Mouse (Mus musculus): ENCODE measurements around the gene Dpp9. TPM values are rescaled to one million over a fixed set of nuclear protein-coding genes. Genes with fewer than 3 reads are reported as not detected.

The Dpp9 gene
- total RNA-seq, 2 experiments from 2014 or later, result 70.7 to 74.1 TPM

DNA sequence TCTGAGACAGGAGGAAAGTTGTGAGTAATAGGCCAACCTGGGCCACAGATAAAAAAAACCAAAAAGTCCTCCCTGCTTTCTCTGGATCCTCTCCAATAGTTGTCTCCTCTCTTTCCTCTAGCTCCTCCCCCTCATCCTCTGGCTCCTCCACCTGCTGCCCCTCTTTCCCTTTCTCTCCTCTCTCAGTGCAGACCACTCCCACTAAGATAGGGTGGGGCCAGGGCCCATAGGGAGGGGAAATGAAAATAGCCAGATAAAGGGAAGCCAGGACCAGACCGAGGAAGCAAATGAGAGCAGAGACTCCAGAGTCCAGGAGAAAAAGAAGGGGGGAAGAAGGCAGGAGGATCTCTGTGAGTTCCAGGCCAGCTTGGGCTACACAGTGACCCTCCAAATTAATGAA is 6.2 kb upstream of the Dpp9 start:
- intact Hi-C loops (cut with DNase I), result no loop called here
- no peak for TF ChIP-seq CTCF (IDR thresholded peaks at IDR 0.05)
- no peak overlapping the region for H3K27ac ChIP-seq
- H3K4me3 ChIP-seq, result no peak overlapping the region
- DNase-seq (ENCODE audit: extremely low spot score in 1 of 2, low spot score in 2 of 2), result no peak

- intact Hi-C loops (cut with DNase I), result no loop called here
- DNase-seq (ENCODE audit: extremely low spot score in 1 of 2, low spot score in 2 of 2), result no peak
- no peak for TF ChIP-seq CTCF (IDR thresholded peaks at IDR 0.05)
- no peak overlapping the region for H3K4me3 ChIP-seq
- no peak overlapping the region for H3K27ac ChIP-seq
Measured at GRCm38 (mm10) chr17:56219805-56220204, 1.1 kb upstream of the Dpp9 start.

DNA sequence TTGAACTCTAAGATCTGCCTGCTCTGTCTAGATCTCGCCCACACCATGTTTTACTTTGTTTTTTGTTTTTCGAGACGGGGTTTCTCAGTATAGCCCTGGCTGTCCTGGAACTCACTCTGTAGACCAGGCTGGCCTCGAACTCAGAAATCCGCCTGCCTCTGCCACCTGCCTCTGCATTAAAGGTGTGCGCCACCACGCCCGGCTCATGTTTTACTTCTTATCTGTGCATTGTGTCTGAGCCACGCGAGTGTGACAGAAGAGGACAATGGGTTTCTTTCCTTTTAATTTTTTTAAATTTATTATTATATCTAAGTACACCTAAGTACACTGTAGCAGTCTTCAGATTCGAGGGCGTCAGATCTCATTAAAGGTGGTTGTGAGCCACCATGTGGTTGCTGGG is 546 bp upstream of the Dpp9 start:
- no peak for TF ChIP-seq CTCF (IDR thresholded peaks at IDR 0.05)
- Histone ChIP-seq H3K27ac (peak overlapping the region; percentile 90), H3K4me3 (peak overlapping the region; percentile 92)
- intact Hi-C loops (cut with DNase I), result no loop called here
- no peak for DNase-seq (ENCODE audit: extremely low spot score in 1 of 2, low spot score in 2 of 2)

DNA sequence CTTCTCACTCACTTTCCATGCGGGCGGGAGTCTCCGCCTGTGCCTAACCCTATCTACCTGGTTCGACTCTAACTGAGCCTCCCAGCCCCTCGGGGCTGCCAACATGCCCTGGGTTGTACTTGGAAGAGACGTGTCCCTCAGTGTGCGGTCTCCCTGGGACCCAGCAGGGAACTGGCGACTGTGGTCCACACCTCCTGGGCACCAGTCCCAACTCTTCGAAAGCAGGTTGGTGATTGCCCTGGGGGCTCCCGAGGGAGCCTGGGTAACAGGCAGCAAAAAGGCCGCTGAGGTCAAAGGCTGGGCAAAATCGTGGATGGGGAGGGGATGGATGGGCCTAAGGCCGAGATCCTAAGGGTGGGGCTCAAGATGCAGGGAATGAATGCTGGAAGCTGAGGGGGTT is 1.0 kb downstream of the Dpp9 start:
- no peak for TF ChIP-seq CTCF (IDR thresholded peaks at IDR 0.05)
- DNase-seq (ENCODE audit: extremely low spot score in 1 of 2, low spot score in 2 of 2), result no peak
- peak overlapping the region; percentile 91 for H3K27ac ChIP-seq
- peak overlapping the region; percentile 92 for H3K4me3 ChIP-seq
- intact Hi-C loops (cut with DNase I), result loop anchor here (1.0 kb wide), 2 partner anchors 34 to 39 kb away; partner anchors contain the start of gene Fem1a

DNA sequence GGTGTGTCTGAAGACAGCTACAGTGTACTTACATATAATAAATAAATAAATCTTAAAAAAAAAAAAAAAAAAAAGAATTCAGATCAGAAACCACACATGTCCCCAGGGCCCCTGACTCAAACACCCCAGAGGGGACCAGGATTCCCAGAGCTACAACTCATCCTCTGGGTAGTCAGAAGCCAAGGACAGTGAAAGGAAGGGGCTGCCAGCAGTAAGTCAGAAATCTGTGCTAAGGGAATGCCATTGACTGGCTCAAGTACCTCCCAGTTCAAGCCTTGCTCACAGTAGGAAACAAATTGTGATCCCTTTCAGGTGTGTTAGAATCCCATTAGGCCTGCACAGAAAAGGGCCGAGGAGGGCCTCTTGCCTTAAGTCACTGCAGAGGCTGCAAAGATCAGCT is 4.5 kb downstream of the Dpp9 start:
- no peak overlapping the region for H3K4me3 ChIP-seq
- intact Hi-C loops (cut with DNase I), result no loop called here

GRCm38 (mm10) chr17:56212676-56213075 is 6.0 kb downstream of the Dpp9 start:
- no peak overlapping the region for H3K27ac ChIP-seq
- H3K4me3 ChIP-seq, result no peak overlapping the region
- TF ChIP-seq CTCF (IDR thresholded peaks at IDR 0.05), result no peak
- intact Hi-C loops (cut with DNase I), result no loop called here
- no peak for DNase-seq (ENCODE audit: extremely low spot score in 1 of 2, low spot score in 2 of 2)

More for the DNA sequence above, 4.5 kb downstream of the Dpp9 start:
- DNase-seq (ENCODE audit: extremely low spot score in 1 of 2, low spot score in 2 of 2), result no peak
- TF ChIP-seq CTCF (IDR thresholded peaks at IDR 0.05), result no peak
- no peak overlapping the region for H3K27ac ChIP-seq

- Histone ChIP-seq H3K27ac (no peak overlapping the region; the same call in 1 of the 2 replicates), H3K4me3 (no peak overlapping the region)
- intact Hi-C loops (cut with DNase I), result no loop called here
- no peak for DNase-seq (ENCODE audit: extremely low spot score in 1 of 2, low spot score in 2 of 2)
- no peak for TF ChIP-seq CTCF (IDR thresholded peaks at IDR 0.05)
Measured at GRCm38 (mm10) chr17:56211090-56211489, 7.6 kb downstream of the Dpp9 start.

GRCm38 (mm10) chr17:56208821-56209220 is 9.9 kb downstream of the Dpp9 start:
- no peak for DNase-seq (ENCODE audit: extremely low spot score in 1 of 2, low spot score in 2 of 2)
- no peak overlapping the region for H3K4me3 ChIP-seq
- H3K27ac ChIP-seq, result no peak overlapping the region
- TF ChIP-seq CTCF (IDR thresholded peaks at IDR 0.05), result no peak
- intact Hi-C loops (cut with DNase I), result loop anchor here (2.0 kb wide), 1 partner anchor 16 kb away; no protein-coding TSS in a partner anchor

- H3K27ac ChIP-seq, result no peak overlapping the region
- TF ChIP-seq CTCF (IDR thresholded peaks at IDR 0.05), result no peak
- H3K4me3 ChIP-seq, result no peak overlapping the region
- intact Hi-C loops (cut with DNase I), result loop anchor here (2.0 kb wide), 1 partner anchor 15 kb away; no protein-coding TSS in a partner anchor
- DNase-seq (ENCODE audit: extremely low spot score in 1 of 2, low spot score in 2 of 2), result no peak
Measured at GRCm38 (mm10) chr17:56207963-56208530, 10.7 kb downstream of the Dpp9 start.

DNA sequence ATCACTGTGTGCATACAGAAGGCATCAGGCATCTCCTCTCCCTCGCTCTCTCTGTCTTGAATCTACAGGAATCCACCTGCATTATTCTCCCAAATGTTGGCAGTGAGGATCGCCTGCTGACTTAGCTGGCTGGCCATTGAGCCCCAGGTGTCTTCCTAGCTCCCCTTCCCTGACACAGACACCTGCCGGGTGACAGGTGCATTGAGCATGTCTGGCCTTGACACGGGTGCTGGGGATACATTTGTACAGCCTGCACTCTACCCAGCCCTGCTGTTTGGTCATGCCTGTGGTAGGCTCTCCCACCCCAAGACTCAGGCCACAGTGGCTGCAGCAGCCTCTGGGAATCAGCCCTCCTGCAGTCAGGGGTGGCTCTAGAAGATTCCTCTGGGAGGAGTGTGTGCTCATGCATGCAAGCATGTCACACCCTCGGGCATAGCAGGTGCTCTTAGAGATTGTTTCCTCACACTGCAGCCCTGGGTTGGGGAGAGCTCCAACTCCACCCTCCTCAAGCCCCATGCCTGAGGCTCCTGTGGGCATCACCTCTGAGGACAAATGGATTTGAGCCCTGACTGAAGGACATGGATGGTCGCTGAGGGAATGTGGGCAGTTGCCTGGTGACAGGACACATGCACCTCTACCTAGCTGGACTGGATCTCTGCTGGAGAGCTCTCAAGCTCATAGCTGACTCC is 11.6 kb downstream of the Dpp9 start:
- Histone ChIP-seq H3K27ac (no peak overlapping the region), H3K4me3 (no peak overlapping the region)
- intact Hi-C loops (cut with DNase I), result no loop called here
- TF ChIP-seq CTCF (IDR thresholded peaks at IDR 0.05), result no peak
- DNase-seq (ENCODE audit: extremely low spot score in 1 of 2, low spot score in 2 of 2), result no peak

DNA sequence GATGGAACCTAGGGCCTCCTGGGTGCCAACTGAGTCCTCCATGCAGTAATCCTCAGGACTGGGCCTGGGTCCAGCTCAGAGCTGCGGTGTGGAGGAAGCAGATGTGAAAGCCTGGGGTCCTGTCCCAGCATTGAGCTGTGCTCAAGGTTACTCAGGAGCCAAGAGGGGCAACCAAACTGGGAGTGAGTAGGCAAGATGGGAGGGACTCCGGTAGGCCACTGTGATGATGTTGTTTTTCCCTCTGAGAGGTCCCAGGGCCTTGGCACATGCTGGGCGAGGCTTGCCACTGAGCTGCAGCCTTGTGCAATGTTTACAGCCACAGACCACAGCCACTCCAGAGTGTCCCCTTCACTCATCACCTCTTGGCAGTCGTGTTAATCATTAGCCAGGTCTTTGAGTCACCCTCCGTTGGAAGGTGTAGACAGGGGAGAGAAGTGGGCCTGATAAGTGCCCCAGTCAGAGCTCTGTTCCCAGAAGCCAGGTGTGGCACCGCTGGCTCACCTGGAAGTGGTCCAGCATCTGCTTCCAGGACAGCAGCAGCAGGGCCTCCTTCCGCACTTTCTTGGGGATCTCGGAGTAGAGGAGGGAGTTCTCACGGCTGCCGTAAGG is 12.3 kb downstream of the Dpp9 start:
- no peak for DNase-seq (ENCODE audit: extremely low spot score in 1 of 2, low spot score in 2 of 2)
- Histone ChIP-seq H3K27ac (no peak overlapping the region), H3K4me3 (no peak overlapping the region)
- no peak for TF ChIP-seq CTCF (IDR thresholded peaks at IDR 0.05)
- intact Hi-C loops (cut with DNase I), result no loop called here

DNA sequence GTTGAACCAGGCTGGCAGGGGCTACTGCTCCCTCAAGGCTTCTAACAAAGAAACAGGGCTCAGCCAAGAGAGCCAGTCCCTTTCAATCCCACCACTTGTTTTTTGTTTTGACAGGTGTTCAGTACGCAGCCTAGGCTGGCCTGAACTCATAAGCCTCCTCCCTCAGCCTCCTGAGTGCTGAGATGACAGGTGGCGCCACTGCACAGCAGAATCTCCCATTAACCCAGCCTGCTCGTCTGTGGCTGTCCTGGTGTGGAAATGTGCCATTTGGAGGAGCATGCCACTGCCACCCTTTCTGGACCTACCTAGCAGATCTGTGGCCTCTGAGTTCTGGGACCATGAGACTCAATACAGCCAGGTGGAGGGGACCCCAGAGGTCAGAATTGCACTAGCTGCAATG is 15.0 kb downstream of the Dpp9 start:
- H3K4me3 ChIP-seq, result no peak overlapping the region
- no peak for DNase-seq (ENCODE audit: extremely low spot score in 1 of 2, low spot score in 2 of 2)
- TF ChIP-seq CTCF (IDR thresholded peaks at IDR 0.05), result no peak; the same call in 1 of the 2 replicates
- intact Hi-C loops (cut with DNase I), result no loop called here
- H3K27ac ChIP-seq, result no peak overlapping the region
